Mouse (Mus musculus): ENCODE measurements around the gene Sgcd. TPM values are rescaled to one million over a fixed set of nuclear protein-coding genes. Genes with fewer than 3 reads are reported as not detected.

Sgcd gene
- polyA plus RNA-seq, 2 experiments from 2014 or later = not detected

GRCm38 (mm10) chr11:47129992-47130391 lies 858.8 kb downstream of the Sgcd start:
- no peak for ATAC-seq

GRCm38 (mm10) chr11:47129166-47129565 lies 859.6 kb downstream of the Sgcd start:
- no peak for ATAC-seq

- no peak for ATAC-seq
These were observed 860.4 kb downstream of the Sgcd start for GRCm38 (mm10) chr11:47128331-47128730.

GRCm38 (mm10) chr11:47120874-47121273 lies 867.9 kb downstream of the Sgcd start:
- ATAC-seq = no peak

GRCm38 (mm10) chr11:47117896-47118295 lies 870.9 kb downstream of the Sgcd start:
- ATAC-seq = no peak

GRCm38 (mm10) chr11:47114366-47114765 lies 874.4 kb downstream of the Sgcd start:
- no peak for ATAC-seq

- no peak for ATAC-seq
These were observed 875.7 kb downstream of the Sgcd start for GRCm38 (mm10) chr11:47113081-47113480.

GRCm38 (mm10) chr11:47110314-47110713 lies 878.5 kb downstream of the Sgcd start:
- no peak for ATAC-seq

GRCm38 (mm10) chr11:47107661-47108060 lies 881.1 kb downstream of the Sgcd start:
- ATAC-seq = no peak

- no peak for ATAC-seq
These were observed 895.4 kb downstream of the Sgcd start for GRCm38 (mm10) chr11:47093296-47093912.

- no peak for ATAC-seq
These were observed 906.3 kb downstream of the Sgcd start for GRCm38 (mm10) chr11:47082517-47082916.

GRCm38 (mm10) chr11:47073538-47073937 lies 915.2 kb downstream of the Sgcd start:
- no peak for ATAC-seq

GRCm38 (mm10) chr11:47071161-47071560 lies 917.6 kb downstream of the Sgcd start:
- no peak for ATAC-seq

GRCm38 (mm10) chr11:47069769-47070384 lies 918.9 kb downstream of the Sgcd start:
- no peak for ATAC-seq

- no peak for ATAC-seq
These were observed 925.1 kb downstream of the Sgcd start for GRCm38 (mm10) chr11:47063690-47064089.

GRCm38 (mm10) chr11:47050390-47050789 lies 938.4 kb downstream of the Sgcd start:
- no peak for ATAC-seq

GRCm38 (mm10) chr11:47049756-47050155 lies 939.0 kb downstream of the Sgcd start:
- ATAC-seq = no peak

- ATAC-seq = no peak
These were observed 956.5 kb downstream of the Sgcd start for GRCm38 (mm10) chr11:47032318-47032717.

GRCm38 (mm10) chr11:47020874-47021273 lies 967.9 kb downstream of the Sgcd start:
- ATAC-seq = no peak

GRCm38 (mm10) chr11:47018139-47018538 lies 970.6 kb downstream of the Sgcd start:
- no peak for ATAC-seq

GRCm38 (mm10) chr11:47015683-47016082 lies 973.1 kb downstream of the Sgcd start:
- ATAC-seq = no peak

GRCm38 (mm10) chr11:47014278-47014677 lies 974.5 kb downstream of the Sgcd start:
- ATAC-seq = no peak

GRCm38 (mm10) chr11:47010166-47010565 lies 978.6 kb downstream of the Sgcd start:
- ATAC-seq = no peak

- no peak for ATAC-seq
These were observed 983.4 kb downstream of the Sgcd start for GRCm38 (mm10) chr11:47005301-47005875.

Measured in CD4-positive, CD25-positive, alpha-beta regulatory T cell, adult 4 months (primary cell).